Mouse (Mus musculus) heart, embryonic 16.5 days (tissue): Measurements from ENCODE around the gene Prkch. TPM values are rescaled to one million over a fixed set of nuclear protein-coding genes. Genes with fewer than 3 reads are reported as not detected.

Experiments used
- ATAC-seq: fragments of 200-750 bp; cut with Nextera tagmentation; replicated peaks from 2 replicates; pipeline ENCODE4 v1.8.0; 2017; ENCODE audit warnings: moderate number of reproducible peaks; ENCODE audit not compliant: insufficient read depth, low FRiP score; ENCODE audit errors: extremely low read depth
- H3K27ac ChIP-seq: fragments of 300-500 bp; sonication (generic); 2 replicates; pipeline ENCODE4 v1.5.1; 2014; ENCODE audit warnings: mild to moderate bottlenecking, low read length, control low read depth, moderate library complexity
- H3K27me3 ChIP-seq: fragments of 300-500 bp; sonication (generic); 2 replicates; pipeline ENCODE4 v1.6.1; 2014; ENCODE audit warnings: low read length, mixed read lengths; ENCODE audit not compliant: control insufficient read depth, insufficient read depth
- H3K36me3 ChIP-seq: fragments of 300-500 bp; sonication (generic); 2 replicates; pipeline ENCODE4 v1.6.1; 2014; ENCODE audit not compliant: control insufficient read depth, insufficient read depth
- H3K4me1 ChIP-seq: fragments of 300-500 bp; sonication (generic); 2 replicates; pipeline ENCODE4 v1.6.1; 2014; ENCODE audit warnings: low read length, mixed read lengths; ENCODE audit not compliant: control insufficient read depth, insufficient read depth
- H3K4me2 ChIP-seq: fragments of 300-500 bp; sonication (generic); 2 replicates; pipeline ENCODE4 v1.6.1; 2014; ENCODE audit warnings: low read depth, mild to moderate bottlenecking, control low read depth, low read length
- H3K4me3 ChIP-seq: fragments of 300-500 bp; sonication (generic); 2 replicates; pipeline ENCODE4 v1.5.1; 2014; ENCODE audit warnings: mild to moderate bottlenecking, control low read depth, low read length
- H3K9ac ChIP-seq: fragments of 300-500 bp; sonication (generic); 2 replicates; pipeline ENCODE4 v1.6.1; 2014; ENCODE audit warnings: low read length, control low read depth
- H3K9me3 ChIP-seq: fragments of 300-500 bp; sonication (generic); replicated peaks from 2 replicates; pipeline ENCODE4 v1.6.1; 2016; ENCODE audit warnings: low read length; ENCODE audit not compliant: control insufficient read depth
- WGBS: fragments of 180-500 bp; shearing (Covaris S2); extraction: QIAGEN DNeasy Blood & Tissue Kit; methylation state at CpG from one replicate; pipeline ENCODE4 v1.1.7; 2014; 5-methylcytosine and 5-hydroxymethylcytosine counted together
- polyA plus RNA-seq: library from polyadenylated mRNA; unstranded; fragments of >200 nt; fragmentation: Nextera tagmentation; extraction: Ambion mirVana; gene quantifications from 2 replicates; pipeline ENCODE4 v1.2.1, GENCODE M21; 2015

The Prkch gene
- polyA plus RNA-seq, 1 experiment from 2014 or later: 15.2 TPM

- Histone ChIP-seq H3K9ac (peak overlapping the region; percentile 26), H3K4me1 (0 out of 2 replicates have a peak, but pooled peaks cover 2% of the 10 kb centered on the region), H3K27ac (no peak overlapping the region), H3K9me3 (0 out of 2 replicates have a peak, but pooled peaks cover 3% of the 10 kb centered on the region), H3K36me3 (no peaks in the 10 kb centered on the region), H3K4me3 (peak overlapping the region; percentile 47), H3K27me3 (0 out of 2 replicates have a peak, but pooled peaks cover 3% of the 10 kb centered on the region), H3K4me2 (peak overlapping the region; percentile 86)
- WGBS: 13% methylated on average over 21 of the region's 21 CpGs
- ATAC-seq: no peak
Measured at GRCm38 (mm10) chr12:73564795-73565619, 19.6 kb upstream of the Prkch start.

DNA sequence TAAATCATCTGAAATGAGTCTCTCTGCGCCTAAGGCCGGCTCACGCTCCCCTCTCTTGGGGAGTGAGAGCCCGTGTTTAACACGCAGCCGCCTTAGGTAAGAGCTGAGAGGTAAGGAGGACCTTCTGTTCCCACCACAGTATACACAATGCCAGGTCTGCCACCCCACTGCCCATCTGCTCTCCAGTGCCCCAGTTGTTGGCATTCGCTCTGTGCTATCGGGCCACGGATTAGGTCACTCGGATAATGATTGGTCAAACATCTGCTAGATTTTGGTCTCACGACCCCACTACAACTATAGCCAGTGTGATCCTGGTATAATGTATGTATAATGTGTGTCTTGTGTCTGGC lies 19.0 kb upstream of the Prkch start:
- H3K9me3 ChIP-seq: 0 out of 2 replicates have a peak, but pooled peaks cover 3% of the 10 kb centered on the region
- H3K4me3 ChIP-seq: peak overlapping the region; percentile 47
- no peaks in the 10 kb centered on the region for H3K36me3 ChIP-seq
- H3K9ac ChIP-seq: peak overlapping the region; percentile 26
- H3K4me2 ChIP-seq: peak overlapping the region; percentile 86
- ATAC-seq: no peak
- H3K4me1 ChIP-seq: 0 out of 2 replicates have a peak, but pooled peaks cover 2% of the 10 kb centered on the region
- H3K27ac ChIP-seq: no peak overlapping the region
- H3K27me3 ChIP-seq: 0 out of 2 replicates have a peak, but pooled peaks cover 3% of the 10 kb centered on the region
- WGBS: 60% methylated on average over 11 of the region's 11 CpGs

GRCm38 (mm10) chr12:73574632-73575031 lies 10.0 kb upstream of the Prkch start:
- Histone ChIP-seq H3K4me2 (peak overlapping the region; percentile 55), H3K4me1 (0 out of 2 replicates have a peak, but pooled peaks cover 4% of the 10 kb centered on the region), H3K27me3 (no peaks in the 10 kb centered on the region), H3K27ac (peak overlapping the region; percentile 69), H3K4me3 (peak overlapping the region; percentile 28), H3K9ac (0 out of 2 replicates have a peak overlapping the region, but pooled peaks have one; percentile 36), H3K9me3 (no peaks in the 10 kb centered on the region), H3K36me3 (no peaks in the 10 kb centered on the region)
- 0 out of 2 replicates have a peak, but pooled peaks have one; percentile 23 for ATAC-seq
- 30% methylated on average over 15 of the region's 15 CpGs for WGBS

GRCm38 (mm10) chr12:73578141-73578540 lies 6.5 kb upstream of the Prkch start:
- no peak for ATAC-seq
- Histone ChIP-seq H3K4me1 (0 out of 2 replicates have a peak, but pooled peaks cover 4% of the 10 kb centered on the region), H3K4me3 (no peak overlapping the region), H3K4me2 (no peak overlapping the region), H3K36me3 (no peaks in the 10 kb centered on the region), H3K27ac (no peak overlapping the region), H3K9ac (no peak overlapping the region), H3K27me3 (no peaks in the 10 kb centered on the region), H3K9me3 (no peaks in the 10 kb centered on the region)
- 52% methylated on average over 6 of the region's 6 CpGs for WGBS

DNA sequence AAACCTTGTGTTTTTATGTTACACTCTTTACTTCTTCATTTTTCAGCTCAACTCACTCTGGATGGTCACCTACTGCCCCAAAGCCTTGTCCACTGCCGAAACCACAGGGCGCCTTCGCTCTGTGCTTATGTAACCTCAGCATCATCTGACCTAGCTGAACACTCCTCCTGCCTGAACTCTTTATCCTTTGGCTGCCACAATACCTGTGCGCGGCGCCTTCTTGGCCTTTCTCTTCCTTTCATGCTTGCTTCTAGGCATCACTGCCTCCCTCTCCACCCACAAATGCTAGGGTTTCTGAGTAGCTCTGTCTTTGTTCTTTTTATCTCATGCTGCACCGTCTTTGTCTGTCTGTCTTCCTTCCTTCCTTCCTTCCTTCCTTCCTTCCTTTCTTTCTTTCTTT lies 3.8 kb upstream of the Prkch start:
- Histone ChIP-seq H3K27me3 (peaks cover 4% of the 10 kb centered on the region; the same call in 1 of the 2 replicates), H3K9ac (no peak overlapping the region), H3K9me3 (no peaks in the 10 kb centered on the region), H3K4me1 (0 out of 2 replicates have a peak, but pooled peaks cover 4% of the 10 kb centered on the region), H3K36me3 (no peaks in the 10 kb centered on the region), H3K4me2 (no peak overlapping the region), H3K27ac (no peak overlapping the region), H3K4me3 (no peak overlapping the region)
- ATAC-seq: no peak
- WGBS: 74% methylated on average over 7 of the region's 7 CpGs

GRCm38 (mm10) chr12:73583318-73583717 lies 1.3 kb upstream of the Prkch start:
- WGBS: 66% methylated on average over 9 of the region's 9 CpGs
- Histone ChIP-seq H3K4me3 (no peak overlapping the region), H3K27ac (peak overlapping the region; percentile 90), H3K4me2 (no peak overlapping the region), H3K9me3 (no peaks in the 10 kb centered on the region), H3K4me1 (0 out of 2 replicates have a peak, but pooled peaks cover 4% of the 10 kb centered on the region), H3K27me3 (peaks cover 8% of the 10 kb centered on the region), H3K36me3 (no peaks in the 10 kb centered on the region), H3K9ac (no peak overlapping the region)
- no peak; the same call in 1 of the 2 replicates for ATAC-seq

DNA sequence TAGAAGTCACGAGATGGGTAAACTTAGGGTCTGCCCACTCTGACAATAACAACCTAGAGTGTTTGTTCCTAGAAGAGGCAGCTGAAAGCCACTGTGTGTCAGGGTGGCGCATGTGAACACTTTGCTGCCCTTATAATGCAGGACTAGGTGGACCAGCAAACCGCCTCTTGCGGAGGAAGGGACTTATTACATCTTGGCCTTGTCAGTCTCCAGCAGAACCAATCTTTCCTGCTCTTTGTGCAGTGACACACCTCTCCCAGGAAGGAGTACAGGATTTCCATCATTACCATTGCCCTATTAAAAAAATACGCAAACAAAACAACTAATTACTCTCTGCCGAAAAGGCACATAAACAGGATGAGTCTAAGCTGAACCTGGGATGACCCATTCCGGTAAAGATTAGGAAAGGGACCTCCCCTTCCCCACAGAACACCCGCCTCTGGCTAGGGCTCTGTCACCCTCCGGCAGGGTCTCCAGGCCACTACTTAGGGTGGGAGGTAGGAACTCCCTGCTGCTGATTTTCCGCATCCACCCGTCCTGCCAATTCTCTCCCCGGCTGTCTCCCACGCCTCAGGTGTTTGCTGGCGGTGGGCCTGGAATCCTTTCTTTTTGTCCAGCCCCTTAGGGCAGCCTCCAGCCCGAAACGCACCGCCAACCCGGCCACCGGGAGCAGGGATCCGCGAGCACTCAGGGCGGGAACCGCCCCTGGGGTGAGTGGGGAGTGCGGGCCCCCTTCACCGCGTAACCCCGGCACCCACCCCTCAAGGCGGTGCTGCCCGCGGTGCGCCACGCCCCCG lies 585 bp upstream of the Prkch start:
- H3K9me3 ChIP-seq: no peaks in the 10 kb centered on the region
- H3K4me2 ChIP-seq: peak overlapping the region; percentile 88
- 6% methylated on average over 33 of the region's 33 CpGs for WGBS
- H3K9ac ChIP-seq: peak overlapping the region; percentile 93
- ATAC-seq: peak; percentile 59
- no peaks in the 10 kb centered on the region for H3K36me3 ChIP-seq
- H3K4me1 ChIP-seq: 0 out of 2 replicates have a peak, but pooled peaks cover 4% of the 10 kb centered on the region
- peak overlapping the region; percentile 90 for H3K27ac ChIP-seq
- peak overlapping the region; percentile 87 for H3K4me3 ChIP-seq
- H3K27me3 ChIP-seq: peaks cover 8% of the 10 kb centered on the region

GRCm38 (mm10) chr12:73585241-73585801 lies 725 bp downstream of the Prkch start:
- Histone ChIP-seq H3K9me3 (no peaks in the 10 kb centered on the region), H3K27me3 (peaks cover 8% of the 10 kb centered on the region), H3K4me3 (peak overlapping the region; percentile 87), H3K9ac (peak overlapping the region; percentile 93), H3K4me2 (peak overlapping the region; percentile 88), H3K27ac (peak overlapping the region; percentile 90), H3K4me1 (0 out of 2 replicates have a peak, but pooled peaks cover 4% of the 10 kb centered on the region), H3K36me3 (no peaks in the 10 kb centered on the region)
- 0 out of 2 replicates have a peak, but pooled peaks have one; percentile 10 for ATAC-seq
- under 1% methylated on average over 33 of the region's 33 CpGs for WGBS
